Mouse (Mus musculus): ENCODE data around the gene F5.

- TF ChIP-seq CTCF (conservative IDR thresholded peaks at IDR 0.05; ENCODE audit: low read length) (no peak), POU5F1 (IDR thresholded peaks at IDR 0.05; ENCODE audit: borderline replicate concordance, low read length) (no peak), NANOG (IDR thresholded peaks at IDR 0.05; ENCODE audit: borderline replicate concordance, low read length) (no peak)
Measured at GRCm38 (mm10) chr1:164214190-164214589, 62.6 kb downstream of the F5 start.

Measured in E14TG2a.4 (cell line).